ENCODE assay signal across 8 mouse cellular contexts in genomic region chr15:78587050-78587994, GRCm38 (mm10). TPM values are rescaled to one million over a fixed set of nuclear protein-coding genes. Genes with fewer than 3 reads are reported as not detected.
A peak's percentile ranks its signal among the peaks of the same experiment; 100 is the strongest.
DNase-seq lines count a peak whose midpoint lies in the region; ATAC-seq lines count a peak whose summit lies in the region.

No protein-coding gene starts in this region.

- ATAC-seq in common myeloid progenitor, adult 5-6 weeks (replicated peaks; ENCODE audit: low read depth, poor library complexity, severe bottlenecking), result peak; percentile 79
- peak; percentile 58 for ATAC-seq in inflammation-experienced regulatory T-cells, adult 6 months
- peak; percentile 73 for ATAC-seq in megakaryocyte progenitor cell, adult 5-6 weeks (replicated peaks; ENCODE audit: poor library complexity)

- peak; percentile 57 for DNase-seq in WW6 (ENCODE audit: low read depth, low spot score)
- peak; percentile 89 for DNase-seq in gastrocnemius, postnatal 10 days
- DNase-seq in left cerebral cortex, adult 8-10 months (ENCODE audit: low spot score in 2 of 2), result peak; percentile 61 to 87
- DNase-seq in right cerebral cortex, postnatal 10 days (ENCODE audit: low spot score in 2 of 2), result peak; percentile 90 to 93
- DNase-seq in urinary bladder, postnatal 36 days (ENCODE audit: low spot score in 2 of 2), result peak; percentile 73 to 80

RNA-seq across cellular contexts. Expression of gene Cyth4, which starts 9.5 kb away (rescaled TPM):
- total RNA-seq in common myeloid progenitor, adult 5-6 weeks (2017), result 36.3 and 48.0 TPM in 2 replicates
- total RNA-seq in gastrocnemius, postnatal 10 days (2021), result 1 to 10 TPM; 3.1 to 7.7 TPM
- polyA plus RNA-seq in inflammation-experienced regulatory T-cells, adult 6 months (2017; shearing (Covaris generic)), result 100 to 1,000 TPM; 236 to 339 (median 298) TPM
- 10 to 100 TPM in 3 of 4 experiments, 1 to 10 TPM in 1; 9.1 to 26.0 (median 17.3) TPM for total RNA-seq in left cerebral cortex, adult 8-10 months (2022)
- 34.6 and 45.8 TPM in 2 replicates for total RNA-seq in megakaryocyte progenitor cell, adult 5-6 weeks (2015)
- total RNA-seq in megakaryocyte progenitor cell, adult 5-6 weeks (2017), result 74.9 and 87.2 TPM in 2 replicates

RNA-seq across cellular contexts. Expression of gene Rac2, which starts 14.7 kb away (rescaled TPM):
- 104 and 252 TPM in 2 replicates for total RNA-seq in common myeloid progenitor, adult 5-6 weeks (2017)
- 10 to 100 TPM in 1 of 2 experiments, 1 to 10 TPM in 1; 1.7 to 12.4 TPM for total RNA-seq in gastrocnemius, postnatal 10 days (2021)
- polyA plus RNA-seq in inflammation-experienced regulatory T-cells, adult 6 months (2017; shearing (Covaris generic)), result 1,000 to 10,000 TPM; 2,973 to 4,396 (median 4,109) TPM
- total RNA-seq in left cerebral cortex, adult 8-10 months (2022), result 1 to 10 TPM; 1.3 to 8.2 (median 4.9) TPM
- total RNA-seq in megakaryocyte progenitor cell, adult 5-6 weeks (2015), result 402 and 432 TPM in 2 replicates
- 164 and 243 TPM in 2 replicates for total RNA-seq in megakaryocyte progenitor cell, adult 5-6 weeks (2017)

RNA-seq across cellular contexts. Expression of gene Sstr3, which starts 42.8 kb away (rescaled TPM):
- not detected in 2 replicates for total RNA-seq in common myeloid progenitor, adult 5-6 weeks (2017)
- under 1 TPM in 1 of 2 experiments, not detected in 1; 0.40 TPM for total RNA-seq in gastrocnemius, postnatal 10 days (2021)
- under 1 TPM in 1 of 3 experiments, not detected in 2; 0.17 TPM for polyA plus RNA-seq in inflammation-experienced regulatory T-cells, adult 6 months (2017; shearing (Covaris generic))
- total RNA-seq in left cerebral cortex, adult 8-10 months (2022), result 10 to 100 TPM; 16.2 to 23.4 (median 18.3) TPM
- total RNA-seq in megakaryocyte progenitor cell, adult 5-6 weeks (2015), result not detected in 2 replicates
- not detected in 2 replicates for total RNA-seq in megakaryocyte progenitor cell, adult 5-6 weeks (2017)

RNA-seq across cellular contexts. Expression of gene C1qtnf6, which starts 56.1 kb away (rescaled TPM):
- total RNA-seq in common myeloid progenitor, adult 5-6 weeks (2017), result 0.24 and 0.50 TPM in 2 replicates
- 10 to 100 TPM; 53.5 to 58.3 TPM for total RNA-seq in gastrocnemius, postnatal 10 days (2021)
- polyA plus RNA-seq in inflammation-experienced regulatory T-cells, adult 6 months (2017; shearing (Covaris generic)), result 10 to 100 TPM in 1 of 3 experiments, 1 to 10 TPM in 2; 7.7 to 24.3 (median 8.0) TPM
- 1 to 10 TPM; 1.7 to 4.0 (median 2.0) TPM for total RNA-seq in left cerebral cortex, adult 8-10 months (2022)
- 4.8 and 5.3 TPM in 2 replicates for total RNA-seq in megakaryocyte progenitor cell, adult 5-6 weeks (2015)
- 0.30 and 0.46 TPM in 2 replicates for total RNA-seq in megakaryocyte progenitor cell, adult 5-6 weeks (2017)

Comparison
In these comparisons a context has a peak if more than half of its experiments do, and no peak if none do; other contexts are left out.
1. Peak in every context shown above with its lines: DNase-seq and ATAC-seq.
2. RNA of gene Sstr3, which starts 42.8 kb away (total RNA-seq): 16.2 to 23.4 TPM in left cerebral cortex, adult 8-10 months; 0.40 TPM in gastrocnemius, postnatal 10 days, not detected in common myeloid progenitor, adult 5-6 weeks and not detected in megakaryocyte progenitor cell, adult 5-6 weeks; every median in the first group is over 10 times any median in the second.